Mouse (Mus musculus) neural tube, embryonic 14.5 days (tissue): ENCODE results near the gene Igf2bp1. TPM values are rescaled to one million over a fixed set of nuclear protein-coding genes. Genes with fewer than 3 reads are reported as not detected.

Experiments used
- ATAC-seq: fragments of 200-750 bp; cut with Nextera tagmentation; 2 replicates; pipeline ENCODE4 v1.8.0; 2017; ENCODE audit warnings: low read depth, mild to moderate bottlenecking, moderate TSS enrichment, moderate library complexity
- H3K27ac ChIP-seq: fragments of 300-500 bp; sonication (generic); 2 replicates; pipeline ENCODE4 v1.5.1; 2014; ENCODE audit warnings: low read depth, mild to moderate bottlenecking, control low read depth, low read length, moderate library complexity, mixed read lengths
- H3K27me3 ChIP-seq: fragments of 300-500 bp; sonication (generic); 2 replicates; pipeline ENCODE4 v1.6.1; 2014; ENCODE audit warnings: low read length; ENCODE audit not compliant: control insufficient read depth, insufficient read depth
- H3K36me3 ChIP-seq: fragments of 300-500 bp; sonication (generic); 2 replicates; pipeline ENCODE4 v1.6.1; 2014; ENCODE audit warnings: low read length, mixed read lengths; ENCODE audit not compliant: control insufficient read depth, insufficient read depth
- H3K4me1 ChIP-seq: fragments of 300-500 bp; sonication (generic); 2 replicates; pipeline ENCODE4 v1.6.1; 2014; ENCODE audit warnings: low read length; ENCODE audit not compliant: control insufficient read depth, insufficient read depth
- H3K4me2 ChIP-seq: fragments of 300-500 bp; sonication (generic); 2 replicates; pipeline ENCODE4 v1.6.1; 2014; ENCODE audit warnings: mild to moderate bottlenecking, low read depth, low read length, control low read depth
- H3K4me3 ChIP-seq: fragments of 300-500 bp; sonication (generic); 2 replicates; pipeline ENCODE4 v1.5.1; 2014; ENCODE audit warnings: low read depth, low read length, control low read depth, mixed read lengths
- H3K9ac ChIP-seq: fragments of 300-500 bp; sonication (generic); replicated peaks from 2 replicates; pipeline ENCODE4 v1.6.1; 2014; ENCODE audit warnings: low read depth, mild to moderate bottlenecking, control low read depth, low read length, mixed read lengths
- H3K9me3 ChIP-seq: fragments of 300-500 bp; sonication (generic); 2 replicates; pipeline ENCODE4 v1.6.1; 2016; ENCODE audit warnings: low read length; ENCODE audit not compliant: control insufficient read depth
- WGBS: fragments of 180-500 bp; shearing (Covaris S2); extraction: QIAGEN DNeasy Blood & Tissue Kit; methylation state at CpG from one replicate; pipeline ENCODE4 v1.1.7; 2014; 5-methylcytosine and 5-hydroxymethylcytosine counted together
- polyA plus RNA-seq: library from polyadenylated mRNA; unstranded; fragments of >200 nt; fragmentation: Nextera tagmentation; extraction: Ambion mirVana; gene quantifications from 2 replicates; pipeline ENCODE4 v1.2.1, GENCODE M21; 2014

The Igf2bp1 gene
- polyA plus RNA-seq, 1 experiment from 2014 or later, result 3.0 TPM

GRCm38 (mm10) chr11:96003969-96004792 lies 1.6 kb downstream of the Igf2bp1 start:
- H3K4me1 ChIP-seq, result peaks cover 10% of the 10 kb centered on the region; the same call in 1 of the 2 replicates
- WGBS, result 1% methylated on average over 32 of the region's 32 CpGs
- no peak for ATAC-seq

GRCm38 (mm10) chr11:96003100-96003900 lies 2.4 kb downstream of the Igf2bp1 start:
- peak overlapping the region; percentile 71 for H3K4me2 ChIP-seq
- H3K27me3 ChIP-seq, result no peaks in the 10 kb centered on the region
- no peak for ATAC-seq
- H3K4me1 ChIP-seq, result peaks cover 10% of the 10 kb centered on the region; the same call in 1 of the 2 replicates
- no peaks in the 10 kb centered on the region for H3K36me3 ChIP-seq
- peak overlapping the region; percentile 77 for H3K4me3 ChIP-seq
- 2% methylated on average over 12 of the region's 12 CpGs for WGBS
- H3K9ac ChIP-seq, result no peak overlapping the region; the same call in 1 of the 2 replicates
- H3K9me3 ChIP-seq, result no peaks in the 10 kb centered on the region
- H3K27ac ChIP-seq, result no peak overlapping the region

More at GRCm38 (mm10) chr11:96003969-96004792, 1.6 kb downstream of the Igf2bp1 start:
- H3K27ac ChIP-seq, result peak overlapping the region; percentile 88; the same call in 1 of the 2 replicates
- H3K4me2 ChIP-seq, result peak overlapping the region; percentile 71
- no peaks in the 10 kb centered on the region for H3K9me3 ChIP-seq
- H3K36me3 ChIP-seq, result no peaks in the 10 kb centered on the region
- no peaks in the 10 kb centered on the region for H3K27me3 ChIP-seq
- H3K9ac ChIP-seq, result peak overlapping the region; percentile 74
- peak overlapping the region; percentile 77 for H3K4me3 ChIP-seq

GRCm38 (mm10) chr11:95994151-95994550 lies 11.6 kb downstream of the Igf2bp1 start:
- no peak for ATAC-seq
- no peak overlapping the region for H3K9ac ChIP-seq
- 98% methylated on average over 8 of the region's 8 CpGs for WGBS

GRCm38 (mm10) chr11:95990886-95991708 lies 14.6 kb downstream of the Igf2bp1 start:
- ATAC-seq, result peak; percentile 76
- Histone ChIP-seq H3K27ac (peak overlapping the region; percentile 72), H3K4me3 (peak overlapping the region; percentile 54), H3K4me2 (peak overlapping the region; percentile 92), H3K9ac (peak overlapping the region; percentile 85), H3K36me3 (no peaks in the 10 kb centered on the region), H3K4me1 (peaks cover 30% of the 10 kb centered on the region), H3K9me3 (no peaks in the 10 kb centered on the region), H3K27me3 (no peaks in the 10 kb centered on the region)
- WGBS, result 5% methylated on average over 37 of the region's 49 CpGs

More at GRCm38 (mm10) chr11:95994151-95994550, 11.6 kb downstream of the Igf2bp1 start:
- Histone ChIP-seq H3K9me3 (no peaks in the 10 kb centered on the region), H3K4me2 (no peak overlapping the region), H3K36me3 (no peaks in the 10 kb centered on the region), H3K27ac (no peak overlapping the region), H3K27me3 (no peaks in the 10 kb centered on the region), H3K4me3 (no peak overlapping the region), H3K4me1 (peaks cover 25% of the 10 kb centered on the region)

- ATAC-seq, result peak; percentile 22; the same call in 1 of the 2 replicates
- 47% methylated on average over 4 of the region's 4 CpGs for WGBS
- Histone ChIP-seq H3K9ac (no peak overlapping the region; the same call in 1 of the 2 replicates), H3K27me3 (no peaks in the 10 kb centered on the region), H3K9me3 (no peaks in the 10 kb centered on the region), H3K27ac (no peak overlapping the region), H3K4me1 (peaks cover 30% of the 10 kb centered on the region), H3K4me2 (peak overlapping the region; percentile 92), H3K4me3 (no peak overlapping the region), H3K36me3 (no peaks in the 10 kb centered on the region)
These were observed 15.3 kb downstream of the Igf2bp1 start for GRCm38 (mm10) chr11:95990431-95990830.

- H3K4me2 ChIP-seq, result 0 out of 2 replicates have a peak overlapping the region, but pooled peaks have one; percentile 92
- no peak overlapping the region for H3K9ac ChIP-seq
These were observed 15.9 kb downstream of the Igf2bp1 start for GRCm38 (mm10) chr11:95989864-95990263.

GRCm38 (mm10) chr11:95988533-95988932 lies 17.2 kb downstream of the Igf2bp1 start:
- Histone ChIP-seq H3K4me1 (peaks cover 30% of the 10 kb centered on the region), H3K4me2 (no peak overlapping the region), H3K27me3 (no peaks in the 10 kb centered on the region), H3K4me3 (no peak overlapping the region), H3K27ac (no peak overlapping the region), H3K36me3 (no peaks in the 10 kb centered on the region), H3K9me3 (no peaks in the 10 kb centered on the region), H3K9ac (no peak overlapping the region)
- 44% methylated on average over 9 of the region's 9 CpGs for WGBS
- no peak for ATAC-seq

More at GRCm38 (mm10) chr11:95989864-95990263, 15.9 kb downstream of the Igf2bp1 start:
- Histone ChIP-seq H3K27ac (no peak overlapping the region), H3K4me1 (peaks cover 30% of the 10 kb centered on the region), H3K27me3 (no peaks in the 10 kb centered on the region), H3K4me3 (no peak overlapping the region), H3K36me3 (no peaks in the 10 kb centered on the region), H3K9me3 (no peaks in the 10 kb centered on the region)
- WGBS, result 57% methylated on average over 8 of the region's 8 CpGs
- no peak for ATAC-seq

- no peak for ATAC-seq
- no peak overlapping the region for H3K9ac ChIP-seq
- H3K4me2 ChIP-seq, result no peak overlapping the region
- 73% methylated on average over 6 of the region's 6 CpGs for WGBS
- no peaks in the 10 kb centered on the region for H3K36me3 ChIP-seq
- H3K27me3 ChIP-seq, result no peaks in the 10 kb centered on the region
- no peak overlapping the region for H3K27ac ChIP-seq
- H3K9me3 ChIP-seq, result no peaks in the 10 kb centered on the region
- no peak overlapping the region for H3K4me3 ChIP-seq
- H3K4me1 ChIP-seq, result peaks cover 30% of the 10 kb centered on the region
These were observed 17.8 kb downstream of the Igf2bp1 start for GRCm38 (mm10) chr11:95987854-95988447.
